Mouse (Mus musculus) stomach, postnatal 0 days (tissue): ENCODE measurements around the gene Adgrl1. TPM values are rescaled to one million over a fixed set of nuclear protein-coding genes. Genes with fewer than 3 reads are reported as not detected.

ENCODE experiments used
- ATAC-seq: fragments of 200-750 bp; cut with Nextera tagmentation; 2 replicates; pipeline ENCODE4 v1.8.0; 2017; ENCODE audit not compliant: low FRiP score, low TSS enrichment
- DNase-seq: peaks from one replicate; pipeline ENCODE4 v3.0.0-alpha.2; 2016; ENCODE audit warnings: low spot score
- H3K27ac ChIP-seq: fragments of 300-500 bp; sonication (generic); replicated peaks from 2 replicates; pipeline ENCODE4 v1.5.1; 2014; ENCODE audit warnings: mild to moderate bottlenecking, control low read depth
- H3K27me3 ChIP-seq: fragments of 300-500 bp; sonication (generic); 2 replicates; pipeline ENCODE4 v1.6.1; 2014; ENCODE audit warnings: low read length; ENCODE audit not compliant: control insufficient read depth, insufficient read depth
- H3K36me3 ChIP-seq: fragments of 300-500 bp; sonication (generic); 2 replicates; pipeline ENCODE4 v1.6.1; 2014; ENCODE audit warnings: low read length, mixed read lengths; ENCODE audit not compliant: control insufficient read depth, insufficient read depth
- H3K4me1 ChIP-seq: fragments of 300-500 bp; sonication (generic); replicated peaks from 2 replicates; pipeline ENCODE4 v1.6.1; 2014; ENCODE audit warnings: antibody characterized with exemption; ENCODE audit not compliant: control insufficient read depth, insufficient read depth
- H3K4me2 ChIP-seq: fragments of 300-500 bp; sonication (generic); replicated peaks from 2 replicates; pipeline ENCODE4 v1.6.1; 2014; ENCODE audit warnings: low read depth, mild to moderate bottlenecking, control low read depth, moderate library complexity
- H3K4me3 ChIP-seq: fragments of 300-500 bp; sonication (generic); 2 replicates; pipeline ENCODE4 v1.5.1; 2014; ENCODE audit warnings: low read depth, low read length, control low read depth
- H3K9ac ChIP-seq: fragments of 300-500 bp; sonication (generic); 2 replicates; pipeline ENCODE4 v1.6.1; 2014; ENCODE audit warnings: mild to moderate bottlenecking, low read length, control low read depth, mixed read lengths
- H3K9me3 ChIP-seq: fragments of 300-500 bp; sonication (generic); 2 replicates; pipeline ENCODE4 v1.6.1; 2016; ENCODE audit warnings: low read length; ENCODE audit not compliant: control insufficient read depth
- CTCF ChIP-seq: IDR thresholded peaks from 2 replicates; pipeline ENCODE4 v1.5.1; 2016; ENCODE audit warnings: antibody characterized with exemption, low read depth, mild to moderate bottlenecking, moderate library complexity
- EP300 ChIP-seq: optimal IDR thresholded peaks from 2 replicates; pipeline ENCODE3; 2016; ENCODE audit warnings: antibody characterized with exemption
- WGBS: fragments of 180-500 bp; shearing (Covaris S2); extraction: QIAGEN DNeasy Blood & Tissue Kit; methylation state at CpG from one replicate; pipeline ENCODE4 v1.1.7; 2014; 5-methylcytosine and 5-hydroxymethylcytosine counted together
- polyA plus RNA-seq: library from polyadenylated mRNA; unstranded; fragments of >200 nt; fragmentation: Nextera tagmentation; extraction: Ambion mirVana; gene quantifications from 2 replicates; pipeline ENCODE4 v1.2.1, GENCODE M21; 2015

The Adgrl1 gene
- polyA plus RNA-seq, 1 experiment from 2014 or later = 6.5 TPM

GRCm38 (mm10) chr8:83967701-83968100 lies 67.8 kb downstream of the Adgrl1 start:
- H3K4me1 ChIP-seq = no peaks in the 10 kb centered on the region
- 92% methylated on average over 7 of the region's 7 CpGs for WGBS
- DNase-seq = no peak
- no peaks in the 10 kb centered on the region for H3K27me3 ChIP-seq
- no peak overlapping the region for H3K9ac ChIP-seq
- H3K4me2 ChIP-seq = no peak overlapping the region
- ATAC-seq = no peak
- no peak for TF ChIP-seq EP300
- TF ChIP-seq CTCF = no peak
- no peaks in the 10 kb centered on the region; the same call in none of the 2 replicates for H3K36me3 ChIP-seq
- H3K9me3 ChIP-seq = no peaks in the 10 kb centered on the region
- H3K27ac ChIP-seq = no peak overlapping the region
- no peak overlapping the region for H3K4me3 ChIP-seq

DNA sequence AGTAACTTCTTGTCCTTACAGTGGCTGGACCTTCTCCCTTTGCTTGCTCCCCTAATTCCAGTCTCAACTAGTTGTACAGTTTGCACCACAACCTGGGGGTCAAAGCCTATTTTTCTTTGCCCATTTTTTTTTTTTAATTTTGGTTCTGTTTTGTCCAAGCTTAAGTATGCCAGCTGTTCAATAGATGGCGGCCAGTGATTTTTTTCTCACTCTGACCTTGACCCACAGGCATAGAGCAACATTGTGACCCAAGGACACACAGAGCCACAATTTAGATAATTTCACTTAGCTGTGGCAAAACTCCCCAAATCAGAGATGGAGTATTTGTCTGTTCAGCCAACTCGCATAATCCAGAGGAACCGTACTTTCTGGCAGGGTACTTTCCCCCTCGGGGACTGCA lies 71.2 kb downstream of the Adgrl1 start:
- Histone ChIP-seq H3K9ac (no peak overlapping the region), H3K9me3 (no peaks in the 10 kb centered on the region), H3K4me3 (no peak overlapping the region), H3K27me3 (no peaks in the 10 kb centered on the region), H3K4me2 (no peak overlapping the region), H3K4me1 (0 out of 2 replicates have a peak, but pooled peaks cover 3% of the 10 kb centered on the region), H3K27ac (no peak overlapping the region), H3K36me3 (no peaks in the 10 kb centered on the region; the same call in none of the 2 replicates)
- TF ChIP-seq EP300 (no peak), CTCF (no peak)
- 87% methylated on average over 4 of the region's 4 CpGs for WGBS
- no peak for DNase-seq
- no peak for ATAC-seq

- Histone ChIP-seq H3K4me2 (peak overlapping the region; percentile 83), H3K9ac (no peak overlapping the region), H3K27ac (no peak overlapping the region), H3K27me3 (no peaks in the 10 kb centered on the region), H3K4me1 (0 out of 2 replicates have a peak, but pooled peaks cover 3% of the 10 kb centered on the region), H3K9me3 (no peaks in the 10 kb centered on the region), H3K36me3 (no peaks in the 10 kb centered on the region; the same call in none of the 2 replicates), H3K4me3 (peak overlapping the region; percentile 91)
- DNase-seq (no peak), ATAC-seq (no peak)
- TF ChIP-seq CTCF = no peak
- no peak for TF ChIP-seq EP300
- 79% methylated on average over 6 of the region's 6 CpGs for WGBS
Measured at GRCm38 (mm10) chr8:83971661-83972060, 71.8 kb downstream of the Adgrl1 start.

GRCm38 (mm10) chr8:83972150-83973120 lies 72.5 kb downstream of the Adgrl1 start, which contains the start of gene Prkaca:
Prkaca (plus strand) TSS chr8:83972993.
- peak within 1 kb of the TSS; percentile 91 for H3K4me3 ChIP-seq
- H3K36me3 ChIP-seq = no peaks in the 10 kb centered on the region; the same call in none of the 2 replicates
- H3K4me2 ChIP-seq = peak within 1 kb of the TSS; percentile 99
- under 1% methylated on average over 64 of the region's 94 CpGs for WGBS
- TF ChIP-seq CTCF (no peak), EP300 (peak; percentile 22)
- H3K27ac ChIP-seq = peak within 1 kb of the TSS; percentile 78
- peak within 1 kb of the TSS; percentile 89 for H3K9ac ChIP-seq
- peak; percentile 98 for DNase-seq
- peaks cover 3% of the 10 kb centered on the region; the same call in 1 of the 2 replicates for H3K4me1 ChIP-seq
- peak; percentile 99 for ATAC-seq
- H3K27me3 ChIP-seq = no peaks in the 10 kb centered on the region
- no peaks in the 10 kb centered on the region for H3K9me3 ChIP-seq

GRCm38 (mm10) chr8:83973161-83974031 lies 73.5 kb downstream of the Adgrl1 start:
- WGBS = 3% methylated on average over 37 of the region's 37 CpGs
- TF ChIP-seq CTCF (no peak), EP300 (no peak)
- Histone ChIP-seq H3K9ac (peak overlapping the region; percentile 89), H3K4me2 (peak overlapping the region; percentile 99), H3K36me3 (no peaks in the 10 kb centered on the region; the same call in 1 of the 2 replicates), H3K4me3 (peak overlapping the region; percentile 91), H3K4me1 (peaks cover 3% of the 10 kb centered on the region; the same call in 1 of the 2 replicates), H3K9me3 (no peaks in the 10 kb centered on the region), H3K27ac (peak overlapping the region; percentile 78), H3K27me3 (no peaks in the 10 kb centered on the region)
- ATAC-seq (no peak), DNase-seq (no peak)
